Mouse (Mus musculus) megakaryocyte progenitor cell, adult 5-6 weeks (primary cell): ENCODE data around the gene Cbx4. TPM values are rescaled to one million over a fixed set of nuclear protein-coding genes. Genes with fewer than 3 reads are reported as not detected.

Experiments used
- total RNA-seq, 2 experiments: library from RNA; stranded (forward) in 1 of 2; stranded (reverse) in 1 of 2; fragments of 157-497, 149-512 nt in 1 of 2; fragments of 200-1000 nt in 1 of 2; gene quantifications; 2 replicates each; pipeline versions ENCODE4 v1.2.3 to v1.2.4; 2015 to 2017

The Cbx4 gene
- total RNA-seq, 2 experiments from 2014 or later = 19.9 to 24.8 TPM

Other genes with a start within 250 kb of the Cbx4 start
- not detected in 2 replicates for gene Rbfox3, start 174.6 kb downstream of the Cbx4 start, total RNA-seq (2015)
- gene Rbfox3, start 174.6 kb downstream of the Cbx4 start, total RNA-seq (2017) = not detected in 2 replicates
- not detected in 2 replicates for gene Enpp7, start 98.0 kb downstream of the Cbx4 start, total RNA-seq (2015)
- not detected in 2 replicates for gene Enpp7, start 98.0 kb downstream of the Cbx4 start, total RNA-seq (2017)
- gene Cbx2, start 63.3 kb downstream of the Cbx4 start, total RNA-seq (2015) = 1.8 and 2.8 TPM in 2 replicates
- 3.0 and 3.2 TPM in 2 replicates for gene Cbx2, start 63.3 kb downstream of the Cbx4 start, total RNA-seq (2017)
- gene Cbx8, start 45.3 kb downstream of the Cbx4 start, total RNA-seq (2015) = 1.9 and 2.1 TPM in 2 replicates
- 2.7 and 3.6 TPM in 2 replicates for gene Cbx8, start 45.3 kb downstream of the Cbx4 start, total RNA-seq (2017)
- 1.9 and 2.1 TPM in 2 replicates for gene Tbc1d16, start 142.3 kb upstream of the Cbx4 start, total RNA-seq (2015)
- 2.1 and 3.0 TPM in 2 replicates for gene Tbc1d16, start 142.3 kb upstream of the Cbx4 start, total RNA-seq (2017)
- gene Ccdc40, start 142.4 kb upstream of the Cbx4 start, total RNA-seq (2015) = 4.4 and 4.9 TPM in 2 replicates
- 11.2 and 14.3 TPM in 2 replicates for gene Ccdc40, start 142.4 kb upstream of the Cbx4 start, total RNA-seq (2017)
- gene Gaa, start 181.7 kb upstream of the Cbx4 start, total RNA-seq (2015) = 29.4 and 29.5 TPM in 2 replicates
- gene Gaa, start 181.7 kb upstream of the Cbx4 start, total RNA-seq (2017) = 25.2 and 26.9 TPM in 2 replicates
- gene Eif4a3, start 213.9 kb upstream of the Cbx4 start, total RNA-seq (2015) = 320 and 348 TPM in 2 replicates
- gene Eif4a3, start 213.9 kb upstream of the Cbx4 start, total RNA-seq (2017) = 218 and 242 TPM in 2 replicates
- not detected in 2 replicates for gene Card14, start 221.5 kb upstream of the Cbx4 start, total RNA-seq (2015)
- not detected in 2 replicates for gene Card14, start 221.5 kb upstream of the Cbx4 start, total RNA-seq (2017)